Mouse (Mus musculus) heart, embryonic 12.5 days (tissue): ENCODE measurements around the gene Gpr132. TPM values are rescaled to one million over a fixed set of nuclear protein-coding genes. Genes with fewer than 3 reads are reported as not detected.
A peak's percentile ranks its signal among the peaks of the same experiment; 100 is the strongest.

ENCODE experiments used
- ATAC-seq: fragments of 200-750 bp; cut with Nextera tagmentation; 2 replicates; pipeline ENCODE4 v1.8.0; 2017; ENCODE audit warnings: moderate TSS enrichment, moderate library complexity; ENCODE audit not compliant: insufficient number of reproducible peaks, low FRiP score
- H3K27ac ChIP-seq: fragments of 300-500 bp; sonication (generic); 2 replicates; pipeline ENCODE4 v1.5.1; 2016; ENCODE audit warnings: mild to moderate bottlenecking, moderate library complexity; ENCODE audit not compliant: poor library complexity, severe bottlenecking
- H3K27me3 ChIP-seq: fragments of 300-500 bp; sonication (generic); replicated peaks from 2 replicates; pipeline ENCODE4 v1.6.1; 2016; ENCODE audit warnings: mild to moderate bottlenecking, moderate library complexity
- H3K36me3 ChIP-seq: fragments of 300-500 bp; sonication (generic); 2 replicates; pipeline ENCODE4 v1.6.1; 2016; ENCODE audit warnings: mild to moderate bottlenecking, moderate library complexity
- H3K4me1 ChIP-seq: fragments of 300-500 bp; sonication (generic); replicated peaks from 2 replicates; pipeline ENCODE4 v1.6.1; 2016; ENCODE audit warnings: mild to moderate bottlenecking
- H3K4me2 ChIP-seq: fragments of 300-500 bp; sonication (generic); 2 replicates; pipeline ENCODE4 v1.6.1; 2016; ENCODE audit warnings: mild to moderate bottlenecking, moderate library complexity
- H3K4me3 ChIP-seq: fragments of 300-500 bp; sonication (generic); 2 replicates; pipeline ENCODE4 v1.5.1; 2016; ENCODE audit warnings: mild to moderate bottlenecking
- H3K9ac ChIP-seq: fragments of 300-500 bp; sonication (generic); 2 replicates; pipeline ENCODE4 v1.6.1; 2016; ENCODE audit warnings: mild to moderate bottlenecking, moderate library complexity
- H3K9me3 ChIP-seq: fragments of 300-500 bp; sonication (generic); replicated peaks from 2 replicates; pipeline ENCODE4 v1.6.1; 2016; ENCODE audit warnings: mild to moderate bottlenecking, moderate library complexity
- WGBS: fragments of 180-500 bp; shearing (Covaris S2); methylation state at CpG from one replicate; pipeline ENCODE4 v1.1.7; 2016; 5-methylcytosine and 5-hydroxymethylcytosine counted together
- polyA plus RNA-seq: library from polyadenylated mRNA; unstranded; fragments of >200 nt; fragmentation: Nextera tagmentation; extraction: Ambion mirVana; gene quantifications from 2 replicates; pipeline ENCODE4 v1.2.1, GENCODE M21; 2016

Gene Gpr132
- polyA plus RNA-seq, 1 experiment from 2014 or later, result not detected

GRCm38 (mm10) chr12:112806044-112806443 lies 62.0 kb downstream of the Gpr132 start:
- H3K27ac ChIP-seq, result no peak overlapping the region
- H3K9ac ChIP-seq, result no peak overlapping the region
- H3K9me3 ChIP-seq, result no peaks in the 10 kb centered on the region
- H3K27me3 ChIP-seq, result peaks cover 41% of the 10 kb centered on the region
- H3K4me3 ChIP-seq, result no peak overlapping the region
- no peak overlapping the region for H3K4me2 ChIP-seq
- 65% methylated on average over 6 of the region's 6 CpGs for WGBS
- ATAC-seq, result no peak
- no peaks in the 10 kb centered on the region for H3K36me3 ChIP-seq
- peaks cover 43% of the 10 kb centered on the region for H3K4me1 ChIP-seq

- H3K4me2 ChIP-seq, result no peak overlapping the region
- H3K36me3 ChIP-seq, result no peaks in the 10 kb centered on the region
- H3K4me3 ChIP-seq, result no peak overlapping the region
- H3K27ac ChIP-seq, result no peak overlapping the region
- H3K4me1 ChIP-seq, result peaks cover 28% of the 10 kb centered on the region
- ATAC-seq, result no peak
- H3K27me3 ChIP-seq, result peaks cover 56% of the 10 kb centered on the region
- no peaks in the 10 kb centered on the region for H3K9me3 ChIP-seq
- WGBS, result 42% methylated on average over 13 of the region's 13 CpGs
- no peak overlapping the region for H3K9ac ChIP-seq
These were observed 64.0 kb downstream of the Gpr132 start for GRCm38 (mm10) chr12:112804046-112804445.

GRCm38 (mm10) chr12:112802917-112803316 lies 65.1 kb downstream of the Gpr132 start:
- 25% methylated on average over 3 of the region's 3 CpGs for whole genome bisulfite sequencing
- no peak overlapping the region for H3K27ac ChIP-seq
- H3K9ac ChIP-seq, result no peak overlapping the region
- no peak overlapping the region for H3K4me3 ChIP-seq
- H3K36me3 ChIP-seq, result no peaks in the 10 kb centered on the region
- ATAC-seq, result no peak
- H3K4me2 ChIP-seq, result peak overlapping the region; percentile 100
- H3K4me1 ChIP-seq, result peaks cover 27% of the 10 kb centered on the region
- H3K9me3 ChIP-seq, result no peaks in the 10 kb centered on the region
- H3K27me3 ChIP-seq, result peaks cover 62% of the 10 kb centered on the region

GRCm38 (mm10) chr12:112801864-112802846 lies 65.9 kb downstream of the Gpr132 start, which contains the start of gene Ahnak2:
Ahnak2 (minus strand) TSS chr12:112802657.
- Histone ChIP-seq H3K27me3 (peaks cover 69% of the 10 kb centered on the region), H3K4me1 (peaks cover 35% of the 10 kb centered on the region), H3K36me3 (no peaks in the 10 kb centered on the region), H3K9me3 (no peaks in the 10 kb centered on the region), H3K27ac (no peak within 1 kb of the TSS), H3K4me2 (peak within 1 kb of the TSS; percentile 100), H3K4me3 (peak within 1 kb of the TSS; percentile 58), H3K9ac (peak within 1 kb of the TSS; percentile 70)
- peak; percentile 26; the same call in 1 of the 2 replicates for ATAC-seq
- whole genome bisulfite sequencing, result 4% methylated on average over 67 of the region's 69 CpGs

Other genes with a start within 250 kb of the Gpr132 start
- gene Adssl1, start 248.2 kb downstream of the Gpr132 start, polyA plus RNA-seq, result 81.7 and 86.4 TPM in 2 replicates
- 99.4 and 116 TPM in 2 replicates for gene Siva1, start 223.5 kb downstream of the Gpr132 start, polyA plus RNA-seq
- gene Akt1, start 193.3 kb downstream of the Gpr132 start, polyA plus RNA-seq, result 180 and 184 TPM in 2 replicates
- gene Zbtb42, start 189.4 kb downstream of the Gpr132 start, polyA plus RNA-seq, result 4.7 and 6.4 TPM in 2 replicates
- 7.0 and 7.3 TPM in 2 replicates for gene Cep170b, start 147.8 kb downstream of the Gpr132 start, polyA plus RNA-seq
- 3.0 and 4.2 TPM in 2 replicates for gene Pld4, start 107.6 kb downstream of the Gpr132 start, polyA plus RNA-seq
- gene Ahnak2, start 65.6 kb downstream of the Gpr132 start, polyA plus RNA-seq, result 1.3 and 1.4 TPM in 2 replicates
- gene Clba1, start 59.3 kb downstream of the Gpr132 start, polyA plus RNA-seq, result 9.5 and 9.6 TPM in 2 replicates
- 47.2 and 49.2 TPM in 2 replicates for gene Cdca4, start 38.8 kb downstream of the Gpr132 start, polyA plus RNA-seq
- gene Jag2, start 61.5 kb upstream of the Gpr132 start, polyA plus RNA-seq, result 2.6 TPM in 2 replicates
- 38.3 and 41.7 TPM in 2 replicates for gene Nudt14, start 73.9 kb upstream of the Gpr132 start, polyA plus RNA-seq
- 22.4 and 23.0 TPM in 2 replicates for gene Btbd6, start 108.3 kb upstream of the Gpr132 start, polyA plus RNA-seq
- 40.3 and 42.9 TPM in 2 replicates for gene Brf1, start 132.5 kb upstream of the Gpr132 start, polyA plus RNA-seq
- 10.5 and 12.2 TPM in 2 replicates for gene Pacs2, start 146.3 kb upstream of the Gpr132 start, polyA plus RNA-seq
- not detected in 2 replicates for gene Tex22, start 206.3 kb upstream of the Gpr132 start, polyA plus RNA-seq
- gene Mta1, start 230.1 kb upstream of the Gpr132 start, polyA plus RNA-seq, result 11.3 and 11.4 TPM in 2 replicates